Mouse (Mus musculus) limb, embryonic 14.5 days (tissue): ENCODE measurements at regions not wholly inside any gene's neighbourhood (a gene's known extent, or its start where the extent isn't known, plus 50 kb on each side); places are given as distances from the start of the nearest gene placed in this dataset.

ENCODE experiments used
- ATAC-seq: fragments of 200-750 bp; cut with Nextera tagmentation; 2 replicates; pipeline ENCODE4 v1.8.0; 2017; ENCODE audit warnings: low read depth, moderate number of reproducible peaks, moderate TSS enrichment; ENCODE audit not compliant: low FRiP score
- DNase-seq: peaks from one replicate; pipeline ENCODE4 v3.0.0-alpha.2; 2015; ENCODE audit warnings: low spot score
- H3K27ac ChIP-seq: fragments of 300-500 bp; sonication (generic); replicated peaks from 2 replicates; pipeline ENCODE4 v1.5.1; 2014; ENCODE audit warnings: low read depth, mild to moderate bottlenecking, low read length, moderate library complexity, mixed read lengths
- H3K27me3 ChIP-seq: fragments of 300-500 bp; sonication (generic); 2 replicates; pipeline ENCODE4 v1.6.1; 2014; ENCODE audit warnings: low read length, mixed read lengths; ENCODE audit not compliant: control insufficient read depth, insufficient read depth
- H3K36me3 ChIP-seq: fragments of 300-500 bp; sonication (generic); 2 replicates; pipeline ENCODE4 v1.6.1; 2014; ENCODE audit warnings: mild to moderate bottlenecking, low read length, moderate library complexity, mixed read lengths; ENCODE audit not compliant: control insufficient read depth, insufficient read depth
- H3K4me1 ChIP-seq: fragments of 300-500 bp; sonication (generic); 2 replicates; pipeline ENCODE4 v1.6.1; 2014; ENCODE audit warnings: antibody characterized with exemption, low read length, mixed read lengths; ENCODE audit not compliant: control insufficient read depth, insufficient read depth
- H3K4me2 ChIP-seq: fragments of 300-500 bp; sonication (generic); replicated peaks from 2 replicates; pipeline ENCODE4 v1.6.1; 2014; ENCODE audit warnings: low read depth, mild to moderate bottlenecking, low read length, moderate library complexity; ENCODE audit not compliant: severe bottlenecking
- H3K4me3 ChIP-seq: fragments of 300-500 bp; sonication (generic); replicated peaks from 2 replicates; pipeline ENCODE4 v1.5.1; 2014; ENCODE audit warnings: low read length
- H3K9ac ChIP-seq: fragments of 300-500 bp; sonication (generic); 2 replicates; pipeline ENCODE4 v1.6.1; 2014; ENCODE audit warnings: mild to moderate bottlenecking, low read depth, low read length, moderate library complexity; ENCODE audit not compliant: severe bottlenecking
- H3K9me3 ChIP-seq: fragments of 300-500 bp; sonication (generic); 2 replicates; pipeline ENCODE4 v1.6.1; 2016; ENCODE audit warnings: low read length; ENCODE audit not compliant: control insufficient read depth
- POLR2A ChIP-seq: fragments of 200-500 bp; IDR thresholded peaks from 2 replicates; pipeline ENCODE4 v1.8.0; 2012; ENCODE audit warnings: inconsistent platforms, mild to moderate bottlenecking, moderate library complexity, borderline replicate concordance; ENCODE audit not compliant: insufficient read depth, insufficient read length; ENCODE audit errors: extremely low read depth
- WGBS: fragments of 180-500 bp; shearing (Covaris S2); extraction: QIAGEN DNeasy Blood & Tissue Kit; methylation state at CpG from one replicate; pipeline ENCODE4 v1.1.7; 2014; 5-methylcytosine and 5-hydroxymethylcytosine counted together

- Histone ChIP-seq H3K4me3 (no peak overlapping the region), H3K4me1 (0 out of 2 replicates have a peak, but pooled peaks cover 2% of the 10 kb centered on the region), H3K27me3 (no peaks in the 10 kb centered on the region), H3K9ac (no peak overlapping the region), H3K27ac (no peak overlapping the region), H3K9me3 (no peaks in the 10 kb centered on the region), H3K36me3 (no peaks in the 10 kb centered on the region), H3K4me2 (no peak overlapping the region)
- DNase-seq, result no peak
- TF ChIP-seq POLR2A, result no peak
- ATAC-seq, result no peak
- 68% methylated on average over 4 of the region's 4 CpGs for WGBS
Observed at GRCm38 (mm10) chr3:132375579-132375978, 254.0 kb upstream of the Gimd1 start.

DNA sequence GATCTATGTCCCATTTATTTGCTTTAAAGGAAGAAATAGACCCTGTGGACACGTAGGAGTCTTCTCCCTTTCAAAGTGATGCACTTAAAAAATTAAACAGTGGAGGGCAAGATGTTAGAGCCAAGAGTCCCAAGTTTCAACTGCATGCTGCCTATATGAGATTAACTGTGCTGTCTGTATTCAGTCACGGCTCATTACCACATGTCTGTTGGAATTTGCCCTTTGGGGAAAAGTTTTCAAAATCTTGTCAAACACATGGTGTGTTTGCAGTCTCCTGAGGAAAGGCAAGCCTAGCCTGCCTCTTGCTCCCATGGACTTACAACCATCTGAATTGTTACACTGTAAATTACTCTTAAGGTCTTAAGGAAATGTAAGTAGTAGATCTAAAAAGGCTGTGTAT lies 211.9 kb upstream of the Gimd1 start:
- H3K36me3 ChIP-seq, result no peaks in the 10 kb centered on the region
- no peaks in the 10 kb centered on the region for H3K27me3 ChIP-seq
- DNase-seq (no peak), ATAC-seq (no peak)
- no peak for TF ChIP-seq POLR2A
- no peak overlapping the region for H3K4me2 ChIP-seq
- no peak overlapping the region for H3K4me3 ChIP-seq
- no peaks in the 10 kb centered on the region for H3K9me3 ChIP-seq
- peaks cover 6% of the 10 kb centered on the region for H3K4me1 ChIP-seq
- WGBS, result 42% methylated on average over 2 of the region's 2 CpGs
- no peak overlapping the region for H3K9ac ChIP-seq
- H3K27ac ChIP-seq, result no peak overlapping the region

DNA sequence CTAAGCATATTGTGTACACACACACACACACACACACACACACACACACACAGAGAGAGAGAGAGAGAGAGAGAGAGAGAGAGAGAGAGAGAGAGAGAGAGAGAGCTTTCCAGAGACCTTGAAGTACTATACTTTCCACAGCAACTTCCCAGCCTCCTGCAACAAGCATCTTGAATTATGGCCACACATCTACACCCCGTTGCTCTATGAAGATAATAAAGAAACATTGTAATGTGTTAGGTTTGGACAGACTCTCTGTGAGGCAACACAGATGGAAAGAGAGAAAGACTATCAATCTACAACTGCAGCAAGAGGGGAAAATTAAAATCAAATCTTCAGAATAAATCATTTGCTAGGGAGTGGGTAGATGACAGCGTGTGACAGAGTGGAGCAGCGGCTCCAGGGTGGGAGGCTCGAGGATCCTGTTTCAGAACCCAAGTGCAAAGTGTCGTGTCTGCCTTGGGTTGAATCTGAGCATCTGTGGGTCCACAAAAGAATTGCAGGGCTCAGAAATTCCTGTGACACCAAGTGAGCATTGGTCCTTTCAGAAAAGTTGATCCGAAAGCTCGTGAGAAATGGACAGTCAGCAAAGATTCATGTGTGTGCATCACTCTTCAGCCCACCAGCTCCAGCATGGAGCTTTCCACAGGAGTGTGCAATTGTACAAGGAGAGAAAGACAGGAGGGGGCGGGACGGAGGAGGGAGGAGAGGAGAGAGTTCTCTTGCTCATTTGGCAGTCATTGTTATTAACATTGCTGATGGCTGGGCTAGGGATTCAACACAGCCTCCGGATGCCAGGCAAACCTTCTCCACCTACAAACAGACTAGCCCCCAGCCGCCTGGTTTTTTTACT lies 203.6 kb upstream of the Gimd1 start:
- DNase-seq (no peak), ATAC-seq (no peak)
- WGBS, result 45% methylated on average over 11 of the region's 11 CpGs
- Histone ChIP-seq H3K9me3 (no peaks in the 10 kb centered on the region), H3K9ac (no peak overlapping the region), H3K4me2 (no peak overlapping the region), H3K27me3 (no peaks in the 10 kb centered on the region), H3K4me1 (peaks cover 21% of the 10 kb centered on the region), H3K36me3 (no peaks in the 10 kb centered on the region), H3K27ac (no peak overlapping the region; the same call in 1 of the 2 replicates), H3K4me3 (no peak overlapping the region)
- no peak for TF ChIP-seq POLR2A

GRCm38 (mm10) chr3:132427244-132427643 lies 202.4 kb upstream of the Gimd1 start:
- Histone ChIP-seq H3K4me1 (peaks cover 21% of the 10 kb centered on the region), H3K9me3 (no peaks in the 10 kb centered on the region), H3K4me3 (no peak overlapping the region), H3K27me3 (no peaks in the 10 kb centered on the region), H3K27ac (peak overlapping the region; percentile 70), H3K4me2 (no peak overlapping the region), H3K9ac (no peak overlapping the region), H3K36me3 (no peaks in the 10 kb centered on the region)
- DNase-seq (no peak), ATAC-seq (no peak)
- TF ChIP-seq POLR2A, result no peak
- 26% methylated on average over 9 of the region's 9 CpGs for WGBS

- peak; percentile 44 for DNase-seq
- peaks cover 19% of the 10 kb centered on the region for H3K4me1 ChIP-seq
- no peak overlapping the region for H3K4me3 ChIP-seq
- 24% methylated on average over 17 of the region's 17 CpGs for WGBS
- no peaks in the 10 kb centered on the region for H3K27me3 ChIP-seq
- peak; percentile 21; the same call in 1 of the 2 replicates for ATAC-seq
- peak overlapping the region; percentile 72 for H3K27ac ChIP-seq
- H3K9ac ChIP-seq, result no peak overlapping the region
- H3K4me2 ChIP-seq, result peak overlapping the region; percentile 25; the same call in 1 of the 2 replicates
- H3K9me3 ChIP-seq, result no peaks in the 10 kb centered on the region
- TF ChIP-seq POLR2A, result no peak
- no peaks in the 10 kb centered on the region for H3K36me3 ChIP-seq
Observed at GRCm38 (mm10) chr3:132428148-132428547, 201.5 kb upstream of the Gimd1 start.
